Mouse (Mus musculus) embryonic facial prominence, embryonic 11.5 days (tissue): ENCODE measurements around the gene Cds2. TPM values are rescaled to one million over a fixed set of nuclear protein-coding genes. Genes with fewer than 3 reads are reported as not detected.

Experiments used
- ATAC-seq: fragments of 200-750 bp; cut with Nextera tagmentation; replicated peaks from 2 replicates; pipeline ENCODE4 v1.8.0; 2017; ENCODE audit warnings: low read depth; ENCODE audit not compliant: insufficient number of reproducible peaks, low FRiP score, low TSS enrichment
- DNase-seq: peaks from one replicate; pipeline ENCODE4 v3.0.0-alpha.2; 2015; ENCODE audit warnings: low spot score
- H3K27ac ChIP-seq: fragments of 300-500 bp; sonication (generic); replicated peaks from 2 replicates; pipeline ENCODE4 v1.5.1; 2014; ENCODE audit warnings: mild to moderate bottlenecking, low read depth, low read length, control low read depth
- H3K27me3 ChIP-seq: fragments of 300-500 bp; sonication (generic); 2 replicates; pipeline ENCODE4 v1.6.1; 2014; ENCODE audit warnings: mild to moderate bottlenecking, low read length, moderate library complexity, mixed read lengths; ENCODE audit not compliant: control insufficient read depth, insufficient read depth
- H3K36me3 ChIP-seq: fragments of 300-500 bp; sonication (generic); replicated peaks from 2 replicates; pipeline ENCODE4 v1.6.1; 2014; ENCODE audit warnings: low read depth, mild to moderate bottlenecking, low read length, moderate library complexity, mixed read lengths; ENCODE audit not compliant: control insufficient read depth, insufficient read depth
- H3K4me1 ChIP-seq: fragments of 300-500 bp; sonication (generic); 2 replicates; pipeline ENCODE4 v1.6.1; 2014; ENCODE audit warnings: low read length, mixed read lengths; ENCODE audit not compliant: control insufficient read depth, insufficient read depth
- H3K4me2 ChIP-seq: fragments of 300-500 bp; sonication (generic); 2 replicates; pipeline ENCODE4 v1.6.1; 2014; ENCODE audit warnings: low read depth, mild to moderate bottlenecking, control low read depth, low read length, moderate library complexity
- H3K4me3 ChIP-seq: fragments of 300-500 bp; sonication (generic); 2 replicates; pipeline ENCODE4 v1.5.1; 2014; ENCODE audit warnings: low read depth, low read length, control low read depth
- H3K9ac ChIP-seq: fragments of 300-500 bp; sonication (generic); replicated peaks from 2 replicates; pipeline ENCODE4 v1.6.1; 2014; ENCODE audit warnings: mild to moderate bottlenecking, control low read depth, low read length
- H3K9me3 ChIP-seq: fragments of 300-500 bp; sonication (generic); replicated peaks from 2 replicates; pipeline ENCODE4 v1.6.1; 2016; ENCODE audit warnings: mild to moderate bottlenecking, low read length, inconsistent platforms, mixed read lengths; ENCODE audit not compliant: control insufficient read depth
- WGBS: fragments of 180-500 bp; shearing (Covaris S2); extraction: QIAGEN DNeasy Blood & Tissue Kit; methylation state at CpG from one replicate; pipeline ENCODE4 v1.1.7; 2014; 5-methylcytosine and 5-hydroxymethylcytosine counted together
- polyA plus RNA-seq: library from polyadenylated mRNA; unstranded; fragments of >200 nt; fragmentation: Nextera tagmentation; extraction: Ambion mirVana; gene quantifications from 2 replicates; pipeline ENCODE4 v1.2.1, GENCODE M21; 2014

Cds2 gene
- polyA plus RNA-seq, 1 experiment from 2014 or later, result 32.2 TPM

GRCm38 (mm10) chr2:132320516-132320915, 57.6 kb downstream of the Cds2 start:
- 72% methylated on average over 5 of the region's 5 CpGs for WGBS
- Histone ChIP-seq H3K4me3 (no peak overlapping the region), H3K36me3 (no peaks in the 10 kb centered on the region), H3K27ac (no peak overlapping the region), H3K4me1 (no peaks in the 10 kb centered on the region), H3K9ac (no peak overlapping the region), H3K9me3 (no peaks in the 10 kb centered on the region), H3K4me2 (no peak overlapping the region), H3K27me3 (no peaks in the 10 kb centered on the region)
- ATAC-seq (no peak), DNase-seq (no peak)

- Histone ChIP-seq H3K4me2 (no peak overlapping the region), H3K27me3 (no peaks in the 10 kb centered on the region), H3K4me1 (no peaks in the 10 kb centered on the region), H3K27ac (no peak overlapping the region), H3K9me3 (no peaks in the 10 kb centered on the region), H3K36me3 (no peaks in the 10 kb centered on the region), H3K4me3 (no peak overlapping the region), H3K9ac (no peak overlapping the region)
- 78% methylated on average over 4 of the region's 4 CpGs for WGBS
- ATAC-seq (no peak), DNase-seq (no peak)
These were observed 60.6 kb downstream of the Cds2 start for GRCm38 (mm10) chr2:132323541-132323940.

GRCm38 (mm10) chr2:132337202-132337601, 74.3 kb downstream of the Cds2 start:
- H3K9ac ChIP-seq, result no peak overlapping the region
- H3K27ac ChIP-seq, result no peak overlapping the region
- no peaks in the 10 kb centered on the region for H3K9me3 ChIP-seq
- no peaks in the 10 kb centered on the region for H3K27me3 ChIP-seq
- H3K36me3 ChIP-seq, result no peaks in the 10 kb centered on the region
- WGBS, result 90% methylated on average over 2 of the region's 2 CpGs
- DNase-seq, result no peak
- no peak overlapping the region for H3K4me3 ChIP-seq
- H3K4me2 ChIP-seq, result no peak overlapping the region
- ATAC-seq, result no peak
- H3K4me1 ChIP-seq, result no peaks in the 10 kb centered on the region

GRCm38 (mm10) chr2:132340350-132340749, 77.4 kb downstream of the Cds2 start:
- no peak for DNase-seq
- no peaks in the 10 kb centered on the region for H3K27me3 ChIP-seq
- WGBS, result 79% methylated on average over 2 of the region's 2 CpGs

GRCm38 (mm10) chr2:132341293-132341692, 78.3 kb downstream of the Cds2 start:
- no peaks in the 10 kb centered on the region for H3K4me1 ChIP-seq
- H3K36me3 ChIP-seq, result no peaks in the 10 kb centered on the region
- no peaks in the 10 kb centered on the region for H3K9me3 ChIP-seq
- no peak overlapping the region for H3K9ac ChIP-seq
- WGBS, result 87% methylated on average over 3 of the region's 3 CpGs
- H3K4me2 ChIP-seq, result no peak overlapping the region
- ATAC-seq (no peak), DNase-seq (no peak)
- no peaks in the 10 kb centered on the region for H3K27me3 ChIP-seq
- H3K27ac ChIP-seq, result no peak overlapping the region
- no peak overlapping the region for H3K4me3 ChIP-seq

More at GRCm38 (mm10) chr2:132340350-132340749, 77.4 kb downstream of the Cds2 start:
- Histone ChIP-seq H3K36me3 (no peaks in the 10 kb centered on the region), H3K27ac (no peak overlapping the region), H3K9me3 (no peaks in the 10 kb centered on the region), H3K4me3 (no peak overlapping the region), H3K9ac (no peak overlapping the region), H3K4me1 (no peaks in the 10 kb centered on the region), H3K4me2 (no peak overlapping the region)
- ATAC-seq, result no peak

GRCm38 (mm10) chr2:132343846-132344245, 80.9 kb downstream of the Cds2 start:
- Histone ChIP-seq H3K9me3 (no peaks in the 10 kb centered on the region), H3K4me2 (no peak overlapping the region), H3K4me3 (no peak overlapping the region), H3K4me1 (no peaks in the 10 kb centered on the region), H3K9ac (no peak overlapping the region), H3K27ac (no peak overlapping the region), H3K27me3 (no peaks in the 10 kb centered on the region), H3K36me3 (no peaks in the 10 kb centered on the region)
- ATAC-seq (no peak), DNase-seq (no peak)
- WGBS, result 89% methylated on average over 11 of the region's 11 CpGs

Other genes starting within 250 kb of the Cds2 start
- 9.5 and 10.3 TPM in 2 replicates for gene Rassf2, start 232.9 kb upstream of the Cds2 start, polyA plus RNA-seq
- gene Slc23a2, start 118.0 kb upstream of the Cds2 start, polyA plus RNA-seq, result 7.7 and 12.0 TPM in 2 replicates
- gene Tmem230, start 15.3 kb upstream of the Cds2 start, polyA plus RNA-seq, result 51.3 and 56.4 TPM in 2 replicates
- gene Pcna, start 9.8 kb upstream of the Cds2 start, polyA plus RNA-seq, result 385 and 425 TPM in 2 replicates
- gene Prokr2, start 122.3 kb downstream of the Cds2 start, polyA plus RNA-seq, result 2.6 and 4.3 TPM in 2 replicates